Mouse (Mus musculus) retina, postnatal 1 day (tissue): ENCODE results near the gene Serpinb9f.
"Not testable (repeated sequence)": the region's sequence is repeated elsewhere in the genome, so short reads cannot be mapped to it uniquely, and the experiment has no call there.

Experiments
- DNase-seq: peaks from one replicate; pipeline ENCODE4 v3.0.0-alpha.2; 2012

Serpinb9f gene

GRCm38 (mm10) chr13:33323777-33324176, at the start of gene Serpinb9f:
Serpinb9f (plus strand) TSS chr13:33324077.
- DNase-seq = not testable (repeated sequence)

GRCm38 (mm10) chr13:33308631-33309030, 15.2 kb upstream of the Serpinb9f start:
- not testable (repeated sequence) for DNase-seq

- DNase-seq = not testable (repeated sequence)
Measured at GRCm38 (mm10) chr13:33356666-33357065, 32.8 kb downstream of the Serpinb9f start.
